Mouse (Mus musculus) E14TG2a.4 (cell line): ENCODE results near the gene Cers5.

Experiments used
- CTCF ChIP-seq: conservative IDR thresholded peaks from 2 replicates; pipeline ENCODE4 v1.5.1; 2014; ENCODE audit warnings: low read length
- NANOG ChIP-seq: IDR thresholded peaks from 2 replicates; pipeline ENCODE4 v1.6.1; 2014; ENCODE audit warnings: borderline replicate concordance, low read length, mixed read lengths
- POU5F1 ChIP-seq: IDR thresholded peaks from 2 replicates; pipeline ENCODE4 v1.6.1; 2014; ENCODE audit warnings: low read length, borderline replicate concordance

- TF ChIP-seq CTCF, result no peak
- no peak for TF ChIP-seq POU5F1
- TF ChIP-seq NANOG, result no peak
These were observed 306 bp downstream of the Cers5 start for GRCm38 (mm10) chr15:99772277-99772880.
